Mouse (Mus musculus) G1E (cell line): ENCODE data around the gene Dctn3.
"Not testable (repeated sequence)": the region's sequence is repeated elsewhere in the genome, so short reads cannot be mapped to it uniquely, and the experiment has no call there.

Experiments
- CTCF ChIP-seq: IDR thresholded peaks from 2 replicates; pipeline ENCODE4 v1.5.1; 2012; ENCODE audit warnings: low read depth, low read length, inconsistent platforms, mixed read lengths
- GATA1 ChIP-seq: IDR thresholded peaks from 2 replicates; pipeline ENCODE4 v1.6.1; 2012; ENCODE audit warnings: borderline replicate concordance, low read length, inconsistent platforms, mixed read lengths
- GATA2 ChIP-seq: IDR thresholded peaks from 2 replicates; pipeline ENCODE4 v1.6.1; 2012; ENCODE audit warnings: low read depth, low read length, inconsistent platforms, borderline replicate concordance
- POLR2AphosphoS5 ChIP-seq: IDR thresholded peaks from 2 replicates; pipeline ENCODE4 v1.6.1; 2012; ENCODE audit warnings: low read depth, low read length, inconsistent platforms; ENCODE audit not compliant: insufficient replicate concordance
- TAL1 ChIP-seq: conservative IDR thresholded peaks from 2 replicates; pipeline ENCODE4 v1.6.1; 2012; ENCODE audit warnings: low read depth, low read length, inconsistent platforms, mixed read lengths

GRCm38 (mm10) chr4:41684931-41685453 is 38.0 kb downstream of the Dctn3 start:
- not testable (repeated sequence) for TF ChIP-seq CTCF, TAL1, GATA1, POLR2AphosphoS5, GATA2
